9 mouse cellular contexts compared by ENCODE assay signal in genomic region chr3:153835455-153836086, GRCm38 (mm10). TPM values are rescaled to one million over a fixed set of nuclear protein-coding genes. Genes with fewer than 3 reads are reported as not detected.
DNase-seq lines count a peak whose midpoint lies in the region; ATAC-seq and TF ChIP-seq lines count a peak whose summit lies in the region.
"Had no signal": no experiment of that assay in that cellular context is flagged by ENCODE, and none has a peak within 500 bp of the region (broad histone marks: within the 10 kb centered on the region; RNA-seq: fewer than 3 reads in every experiment).

No protein-coding gene starts in this region.

- H3K9ac ChIP-seq in forebrain, postnatal 0 days = no peak overlapping the region
- no peak overlapping the region for H3K9ac ChIP-seq in hindbrain, embryonic 14.5 days

- no peak overlapping the region for H3K4me2 ChIP-seq in forebrain, postnatal 0 days (ENCODE audit: low read depth)
- no peak overlapping the region for H3K4me2 ChIP-seq in hindbrain, embryonic 14.5 days (replicated peaks)

- H3K27ac ChIP-seq in forebrain, postnatal 0 days (ENCODE audit: low read depth, low read length) = no peak overlapping the region
- no peak overlapping the region for H3K27ac ChIP-seq in hindbrain, embryonic 14.5 days

- no peak overlapping the region for H3K4me3 ChIP-seq in forebrain, postnatal 0 days (ENCODE audit: low read depth, low read length)
- H3K4me3 ChIP-seq in hindbrain, embryonic 14.5 days (replicated peaks; ENCODE audit: low read length) = no peak overlapping the region

- peak; percentile 56 for DNase-seq in Muller cell, postnatal 12 days (ENCODE audit: inconsistent ontology term)
- DNase-seq in cerebellum, adult 11-12 months = peak; percentile 53
- DNase-seq in forebrain, postnatal 0 days = peak; percentile 31
- peak; percentile 62 for DNase-seq in hindbrain, embryonic 14.5 days (ENCODE audit: low spot score)
- peak; percentile 20 to 40 for DNase-seq in layer of hippocampus, postnatal 36 days
- DNase-seq in lung, postnatal 25 days (ENCODE audit: low spot score) = peak; percentile 75
- DNase-seq in right cerebral cortex, postnatal 4 days = peak; percentile 48

- no peak for ATAC-seq in forebrain, postnatal 0 days
- no peak for ATAC-seq in hindbrain, embryonic 14.5 days (ENCODE audit: low FRiP score)
- ATAC-seq in activated CD4-positive, CD25-positive, alpha-beta regulatory T cell, adult 4 months = no peak

- H3K9me3 ChIP-seq in forebrain, postnatal 0 days (ENCODE audit: low read length) = no peaks in the 10 kb centered on the region
- H3K9me3 ChIP-seq in hindbrain, embryonic 14.5 days (ENCODE audit: control insufficient read depth, low read length) = no peaks in the 10 kb centered on the region

- TF ChIP-seq CTCF in forebrain, postnatal 0 days (IDR thresholded peaks at IDR 0.05; ENCODE audit: low read depth) = peak; percentile 68

- H3K4me1 ChIP-seq in forebrain, postnatal 0 days (ENCODE audit: insufficient read depth) = no peaks in the 10 kb centered on the region
- H3K4me1 ChIP-seq in hindbrain, embryonic 14.5 days (replicated peaks; ENCODE audit: control insufficient read depth, insufficient read depth, low read length) = no peaks in the 10 kb centered on the region

- no peaks in the 10 kb centered on the region for H3K36me3 ChIP-seq in forebrain, postnatal 0 days (ENCODE audit: insufficient read depth)
- H3K36me3 ChIP-seq in hindbrain, embryonic 14.5 days (replicated peaks; ENCODE audit: control insufficient read depth, insufficient read depth) = no peaks in the 10 kb centered on the region

- no peaks in the 10 kb centered on the region for H3K27me3 ChIP-seq in forebrain, postnatal 0 days (ENCODE audit: insufficient read depth, low read length)
- no peaks in the 10 kb centered on the region for H3K27me3 ChIP-seq in hindbrain, embryonic 14.5 days (ENCODE audit: control insufficient read depth, insufficient read depth, low read length)

- WGBS in forebrain, postnatal 0 days = 66% methylated on average over 7 of the region's 7 CpGs
- WGBS in hindbrain, embryonic 14.5 days = 70% methylated on average over 7 of the region's 7 CpGs

RNA-seq across cellular contexts. Expression of gene Asb17, which starts 8.4 kb away (rescaled TPM):
- not detected in 2 replicates for total RNA-seq in forebrain, postnatal 0 days (2014; rRNA removed)
- polyA plus RNA-seq in forebrain, postnatal 0 days (2015; fragmentation: Nextera tagmentation; extraction: Ambion mirVana) = not detected in 2 replicates
- 0.18 TPM in 1 of 2 replicates, not detected in the other for polyA plus RNA-seq in hindbrain, embryonic 14.5 days (2014; fragmentation: Nextera tagmentation; extraction: Ambion mirVana)
- total RNA-seq in layer of hippocampus, postnatal 36 days (2021) = not detected
- under 1 TPM in 1 of 2 experiments, not detected in 1; 0.24 TPM for polyA plus RNA-seq in activated CD4-positive, CD25-positive, alpha-beta regulatory T cell, adult 4 months (2017; shearing (Covaris generic))
- total RNA-seq: left cerebral cortex, adult 8-10 months had no signal
